Mouse (Mus musculus) ES-Bruce4 (cell line): ENCODE results near the gene Hpse. TPM values are rescaled to one million over a fixed set of nuclear protein-coding genes. Genes with fewer than 3 reads are reported as not detected.

Source experiments
- H3K27ac ChIP-seq: 2 replicates; pipeline ENCODE4 v1.5.1; 2012; ENCODE audit warnings: low read length, inconsistent platforms; ENCODE audit not compliant: insufficient read depth
- H3K27me3 ChIP-seq: 2 replicates; pipeline ENCODE4 v1.6.1; 2012; ENCODE audit warnings: mild to moderate bottlenecking, low read length, inconsistent platforms; ENCODE audit not compliant: control insufficient read depth, poor library complexity, insufficient read depth, severe bottlenecking
- H3K36me3 ChIP-seq: 2 replicates; pipeline ENCODE4 v1.6.1; 2012; ENCODE audit warnings: inconsistent platforms, mild to moderate bottlenecking, low read length, moderate library complexity; ENCODE audit not compliant: control insufficient read depth, poor library complexity, insufficient read depth, severe bottlenecking
- H3K4me1 ChIP-seq: one replicate; pipeline ENCODE4 v1.8.1; 2011; ENCODE audit warnings: low read length; ENCODE audit not compliant: control insufficient read depth, insufficient read depth
- H3K4me3 ChIP-seq: 2 replicates; pipeline ENCODE4 v1.5.1; 2011; ENCODE audit warnings: low read depth, mild to moderate bottlenecking, low read length
- H3K9ac ChIP-seq: 2 replicates; pipeline ENCODE4 v1.6.1; 2012; ENCODE audit warnings: low read depth, mild to moderate bottlenecking, inconsistent platforms; ENCODE audit not compliant: poor library complexity, severe bottlenecking
- H3K9me3 ChIP-seq: replicated peaks from 2 replicates; pipeline ENCODE4 v1.6.1; 2012; ENCODE audit warnings: mild to moderate bottlenecking, low read length, inconsistent platforms; ENCODE audit not compliant: control insufficient read depth, poor library complexity, insufficient read depth, severe bottlenecking
- CTCF ChIP-seq: IDR thresholded peaks from one replicate; pipeline ENCODE4 v1.8.1; 2011; ENCODE audit warnings: low read depth, low read length
- EP300 ChIP-seq: IDR thresholded peaks from 2 replicates; pipeline ENCODE4 v1.6.1; 2011; ENCODE audit warnings: low read depth, low read length; ENCODE audit not compliant: insufficient read depth
- POLR2A ChIP-seq: IDR thresholded peaks from one replicate; pipeline ENCODE4 v1.8.1; 2011; ENCODE audit warnings: low read length; ENCODE audit not compliant: insufficient read depth
- polyA plus RNA-seq: library from polyadenylated mRNA; stranded (reverse); fragments of >200 nt; gene quantifications from 2 replicates; pipeline ENCODE4 v1.2.4, GENCODE M21; 2011; ENCODE audit warnings: low read depth; ENCODE audit not compliant: missing spikeins, insufficient read depth, insufficient read length

Hpse gene
- polyA plus RNA-seq, 1 experiment = not detected

- Histone ChIP-seq H3K36me3 (peaks cover 7% of the 10 kb centered on the region; the same call in 1 of the 2 replicates), H3K4me1 (no peaks in the 10 kb centered on the region), H3K9ac (no peak overlapping the region), H3K27ac (no peak overlapping the region), H3K4me3 (no peak overlapping the region), H3K27me3 (no peaks in the 10 kb centered on the region), H3K9me3 (no peaks in the 10 kb centered on the region)
- TF ChIP-seq POLR2A (no peak), EP300 (no peak), CTCF (no peak)
These were observed 47.6 kb downstream of the Hpse start for GRCm38 (mm10) chr5:100671897-100672296.

- H3K27me3 ChIP-seq = no peaks in the 10 kb centered on the region
- H3K9me3 ChIP-seq = no peaks in the 10 kb centered on the region
- H3K27ac ChIP-seq = no peak overlapping the region
- no peak overlapping the region for H3K9ac ChIP-seq
- H3K36me3 ChIP-seq = peaks cover 8% of the 10 kb centered on the region
- TF ChIP-seq POLR2A (no peak), CTCF (peak; percentile 70)
- no peaks in the 10 kb centered on the region for H3K4me1 ChIP-seq
- H3K4me3 ChIP-seq = no peak overlapping the region
These were observed 48.1 kb downstream of the Hpse start for GRCm38 (mm10) chr5:100671398-100671797.

- no peaks in the 10 kb centered on the region for H3K4me1 ChIP-seq
- H3K27ac ChIP-seq = no peak overlapping the region
- no peaks in the 10 kb centered on the region for H3K27me3 ChIP-seq
- no peaks in the 10 kb centered on the region for H3K9me3 ChIP-seq
- no peak overlapping the region for H3K9ac ChIP-seq
- no peak for TF ChIP-seq CTCF
- TF ChIP-seq EP300 = no peak
- TF ChIP-seq POLR2A = no peak
- H3K4me3 ChIP-seq = no peak overlapping the region
- peaks cover 15% of the 10 kb centered on the region for H3K36me3 ChIP-seq
These were observed 52.6 kb downstream of the Hpse start for GRCm38 (mm10) chr5:100666965-100667364.

- Histone ChIP-seq H3K27ac (no peak overlapping the region), H3K4me3 (no peak overlapping the region), H3K36me3 (peaks cover 17% of the 10 kb centered on the region), H3K9ac (no peak overlapping the region), H3K9me3 (no peaks in the 10 kb centered on the region), H3K4me1 (no peaks in the 10 kb centered on the region), H3K27me3 (no peaks in the 10 kb centered on the region)
- TF ChIP-seq EP300 (no peak), CTCF (peak; percentile 73)
These were observed 55.7 kb downstream of the Hpse start for GRCm38 (mm10) chr5:100663854-100664253.

- Histone ChIP-seq H3K9ac (no peak overlapping the region), H3K4me3 (no peak overlapping the region), H3K27me3 (no peaks in the 10 kb centered on the region), H3K4me1 (no peaks in the 10 kb centered on the region), H3K9me3 (no peaks in the 10 kb centered on the region), H3K36me3 (peaks cover 17% of the 10 kb centered on the region), H3K27ac (no peak overlapping the region)
- no peak for TF ChIP-seq CTCF
- no peak for TF ChIP-seq EP300
- TF ChIP-seq POLR2A = no peak
These were observed 56.5 kb downstream of the Hpse start for GRCm38 (mm10) chr5:100663011-100663410.

GRCm38 (mm10) chr5:100658460-100658859 lies 61.1 kb downstream of the Hpse start:
- Histone ChIP-seq H3K27ac (no peak overlapping the region), H3K4me3 (no peak overlapping the region), H3K9me3 (no peaks in the 10 kb centered on the region), H3K27me3 (no peaks in the 10 kb centered on the region), H3K4me1 (no peaks in the 10 kb centered on the region), H3K9ac (no peak overlapping the region), H3K36me3 (peaks cover 5% of the 10 kb centered on the region; the same call in 1 of the 2 replicates)
- no peak for TF ChIP-seq CTCF
- no peak for TF ChIP-seq EP300
- TF ChIP-seq POLR2A = no peak
